Mouse (Mus musculus) B cell, adult 67 days (primary cell): ENCODE measurements around the gene Myh3. TPM values are rescaled to one million over a fixed set of nuclear protein-coding genes. Genes with fewer than 3 reads are reported as not detected.

Source experiments
- total RNA-seq, 2 experiments: library from RNA; stranded (reverse); gene quantifications; 4 replicates each; pipeline ENCODE4 v1.2.4; 2023

Gene Myh3
- total RNA-seq = not detected

DNA sequence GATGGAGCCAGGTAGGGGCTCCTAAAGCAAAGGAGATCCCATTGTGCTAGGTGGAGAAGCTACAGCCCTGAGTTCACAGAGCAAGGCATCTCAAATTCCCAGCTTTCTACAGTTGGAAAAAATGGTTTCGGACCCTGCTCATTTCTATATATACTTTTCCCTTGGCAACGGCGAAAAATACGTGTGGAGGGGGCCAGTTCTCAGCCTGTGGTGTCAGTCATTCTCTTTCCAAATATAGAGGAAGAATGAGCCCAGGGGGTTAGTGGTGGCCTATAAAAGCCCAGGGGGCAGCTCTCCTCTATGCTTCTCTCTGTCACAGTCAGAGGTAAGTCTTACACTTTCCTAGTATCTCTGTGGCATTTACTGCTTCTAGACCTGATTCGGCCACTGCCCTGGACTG lies at the start of gene Myh3:
Gene Myh3 (plus strand): TSS at position 301 of the 400 bp plus-strand sequence.

GRCm38 (mm10) chr11:67052321-67052952 lies 25.7 kb upstream of the Myh3 start, which contains the start of the genes Adprm and Sco1:
Gene Adprm (minus strand): TSS chr11:67052594.
Gene Sco1 (plus strand): TSS chr11:67052670.

Other genes with a start within 250 kb of the Myh3 start
- gene Pirt, start 166.3 kb upstream of the Myh3 start, total RNA-seq = not detected
- gene Tmem238l, start 121.7 kb upstream of the Myh3 start, total RNA-seq = not detected
- 1 to 10 TPM in 1 of 2 experiments, under 1 TPM in 1; 0.80 to 1.4 TPM for gene Tmem220, start 53.1 kb upstream of the Myh3 start, total RNA-seq
- 10 to 100 TPM; 38.7 to 59.6 TPM for gene Adprm, start 25.7 kb upstream of the Myh3 start, total RNA-seq
- 10 to 100 TPM; 10.3 to 12.6 TPM for gene Sco1, start 25.6 kb upstream of the Myh3 start, total RNA-seq
- not detected for gene Myh2, start 92.7 kb downstream of the Myh3 start, total RNA-seq
- not detected for gene Myh1, start 121.8 kb downstream of the Myh3 start, total RNA-seq
- not detected for gene Myh4, start 159.7 kb downstream of the Myh3 start, total RNA-seq
- not detected for gene Myh8, start 198.8 kb downstream of the Myh3 start, total RNA-seq
- gene Myh13, start 243.4 kb downstream of the Myh3 start, total RNA-seq = not detected